Mouse (Mus musculus) pancreas, adult 10 weeks (tissue): ENCODE results near the gene Olfr1359. TPM values are rescaled to one million over a fixed set of nuclear protein-coding genes. Genes with fewer than 3 reads are reported as not detected.

Experiments used
- polyA plus RNA-seq: library from polyadenylated mRNA; stranded (reverse); fragments of 350-450 nt; fragmentation: Illumina TruSeq; extraction: RNeasy Lipid Tissue Mini Kit (QIAGEN cat#74804); gene quantifications from one replicate; pipeline ENCODE4 v1.2.3, GENCODE M21; 2015; ENCODE audit warnings: low read depth, low replicate concordance; ENCODE audit not compliant: insufficient read depth

Olfr1359 gene
- polyA plus RNA-seq: not detected

DNA sequence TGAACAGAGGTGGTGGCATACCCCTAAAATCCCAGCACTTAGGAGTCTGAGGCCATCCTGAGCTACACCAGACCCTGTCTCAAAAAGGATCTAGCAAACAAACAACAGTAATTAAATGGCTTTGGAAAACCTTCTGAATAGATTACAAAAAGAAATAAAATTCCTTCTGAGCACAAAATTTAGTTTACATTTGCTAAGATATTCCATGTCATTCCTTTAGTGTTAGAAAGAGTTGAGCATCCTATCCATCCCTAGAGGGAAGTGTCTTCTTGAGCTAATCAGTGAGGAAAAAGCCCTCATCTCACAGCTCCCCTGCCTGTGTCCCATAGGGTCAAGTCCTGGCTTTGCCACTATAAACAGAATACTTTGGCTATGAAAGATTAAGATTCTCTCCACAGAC lies at the start of gene Olfr1359:
TSS of gene Olfr1359 (plus strand) at position 301 of the 400 bp plus-strand sequence.

DNA sequence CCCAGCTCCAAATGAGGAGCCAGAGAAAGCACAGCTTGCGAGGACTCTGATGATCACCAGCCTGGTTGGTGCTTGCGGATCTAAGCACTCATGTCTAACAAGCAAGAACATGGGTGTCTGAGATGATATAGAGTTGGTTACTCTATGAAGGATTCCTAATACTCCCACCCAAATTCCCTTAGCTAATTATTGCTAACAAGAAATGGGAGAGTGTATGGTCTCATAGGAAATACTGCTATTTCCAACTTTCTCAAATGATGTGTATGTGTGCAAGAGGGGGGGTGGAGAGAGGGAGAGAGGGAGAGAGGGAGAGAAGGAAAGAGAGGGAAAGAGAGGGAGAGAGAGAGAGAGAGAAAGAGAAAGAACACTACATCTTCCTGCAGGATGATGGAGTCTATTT lies 34.6 kb upstream of the Olfr1359 start, which contains the start of gene Olfr1361:
TSS of gene Olfr1361 (minus strand) at position 101 of the 400 bp plus-strand sequence.

GRCm38 (mm10) chr13:21677305-21677704 lies 20.6 kb upstream of the Olfr1359 start, which contains the start of gene Olfr1360:
TSS of gene Olfr1360 (minus strand) at chr13:21677405.

DNA sequence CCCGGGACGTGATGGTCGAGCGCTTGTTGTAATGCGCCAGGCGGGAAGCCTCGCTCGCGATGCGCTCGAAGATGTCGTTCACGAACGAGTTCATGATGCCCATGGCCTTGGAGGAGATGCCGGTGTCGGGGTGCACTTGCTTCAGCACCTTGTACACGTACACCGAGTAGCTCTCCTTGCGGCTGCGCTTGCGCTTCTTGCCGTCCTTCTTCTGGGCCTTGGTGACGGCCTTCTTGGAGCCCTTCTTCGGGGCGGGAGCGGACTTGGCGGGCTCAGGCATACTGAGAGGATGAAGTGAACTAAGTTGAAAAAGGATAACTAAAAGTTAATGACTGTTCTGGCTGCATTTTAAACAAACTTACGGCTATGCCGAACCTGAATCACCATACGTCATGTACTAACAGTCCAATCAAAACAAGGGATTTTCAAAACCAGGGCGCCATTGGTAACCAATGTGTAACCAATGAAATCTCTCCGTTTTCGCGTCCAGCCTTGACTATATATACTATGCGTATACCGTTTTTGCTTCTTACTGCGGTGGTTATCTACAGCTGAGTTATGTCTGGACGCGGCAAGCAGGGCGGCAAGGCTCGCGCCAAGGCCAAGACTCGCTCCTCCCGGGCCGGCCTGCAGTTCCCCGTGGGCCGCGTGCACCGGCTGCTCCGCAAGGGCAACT lies 18.1 kb downstream of the Olfr1359 start, which contains the start of the genes Hist1h2bl and Hist1h2ai:
TSS of gene Hist1h2bl (minus strand) at position 280 of the 676 bp plus-strand sequence.
TSS of gene Hist1h2ai (plus strand) at position 559 of the 676 bp plus-strand sequence.

GRCm38 (mm10) chr13:21717397-21718357 lies 19.8 kb downstream of the Olfr1359 start, which contains the start of gene Hist1h3h:
TSS of gene Hist1h3h (plus strand) at chr13:21717659.

DNA sequence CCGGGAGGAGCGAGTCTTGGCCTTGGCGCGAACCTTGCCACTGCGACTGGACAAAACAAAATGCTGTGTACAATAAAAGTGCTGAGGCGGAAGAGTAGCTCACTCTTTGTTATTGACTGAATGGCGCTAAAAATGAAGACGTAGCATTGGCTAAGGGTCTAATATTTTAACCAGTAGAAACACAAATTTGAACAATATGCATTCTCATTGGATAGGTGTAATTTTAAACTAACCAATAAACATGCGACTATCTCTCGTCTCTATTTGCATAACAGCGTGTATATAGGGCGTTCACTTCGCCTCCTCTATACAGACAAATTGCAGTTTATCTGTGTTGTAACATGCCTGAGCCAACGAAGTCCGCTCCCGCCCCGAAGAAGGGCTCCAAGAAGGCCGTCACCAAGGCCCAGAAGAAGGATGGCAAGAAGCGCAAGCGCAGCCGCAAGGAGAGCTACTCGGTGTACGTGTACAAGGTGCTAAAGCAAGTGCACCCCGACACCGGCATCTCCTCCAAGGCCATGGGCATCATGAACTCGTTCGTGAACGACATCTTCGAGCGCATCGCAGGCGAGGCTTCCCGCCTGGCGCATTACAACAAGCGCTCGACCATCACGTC lies 24.0 kb downstream of the Olfr1359 start, which contains the start of gene Hist1h2bm:
TSS of gene Hist1h2bm (plus strand) at position 288 of the 616 bp plus-strand sequence.

DNA sequence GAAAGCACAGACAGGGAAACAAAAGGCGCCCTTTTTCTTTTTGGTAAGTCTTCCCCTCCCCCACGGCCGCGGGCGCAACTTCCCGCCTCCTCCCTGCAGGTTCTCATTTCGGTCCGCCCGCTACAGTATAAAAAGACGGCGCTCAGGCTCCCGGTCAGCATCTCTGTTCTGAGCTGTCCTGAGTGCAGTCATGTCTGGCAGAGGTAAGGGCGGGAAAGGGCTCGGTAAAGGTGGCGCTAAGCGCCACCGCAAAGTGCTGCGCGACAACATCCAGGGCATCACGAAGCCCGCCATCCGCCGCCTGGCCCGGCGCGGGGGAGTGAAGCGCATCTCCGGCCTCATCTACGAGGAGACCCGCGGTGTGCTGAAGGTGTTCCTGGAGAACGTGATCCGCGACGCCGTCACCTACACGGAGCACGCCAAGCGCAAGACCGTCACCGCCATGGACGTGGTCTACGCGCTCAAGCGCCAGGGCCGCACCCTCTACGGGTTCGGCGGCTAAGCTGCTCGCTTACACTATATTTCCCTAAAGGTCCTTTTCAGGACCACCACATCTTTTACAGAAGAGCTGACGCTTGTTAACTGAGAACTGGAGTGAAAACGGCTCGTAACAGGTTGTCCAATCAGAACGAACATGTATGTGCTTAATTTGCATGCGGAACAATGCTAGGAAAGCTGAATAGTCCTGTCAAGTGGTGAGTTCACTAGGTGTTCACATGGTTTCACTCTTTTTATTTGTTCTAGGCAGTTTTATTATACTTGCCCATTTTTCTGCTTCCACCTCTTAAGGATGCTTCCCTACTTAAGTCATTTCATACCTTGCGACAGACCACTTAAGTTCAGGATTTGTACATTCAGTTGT lies 37.2 kb downstream of the Olfr1359 start, which contains the start of gene Hist1h4j:
TSS of gene Hist1h4j (plus strand) at position 159 of the 862 bp plus-strand sequence.

GRCm38 (mm10) chr13:21750159-21751017 lies 52.5 kb downstream of the Olfr1359 start, which contains the start of gene Hist1h4k:
TSS of gene Hist1h4k (minus strand) at chr13:21750505.

GRCm38 (mm10) chr13:21753524-21754285 lies 55.8 kb downstream of the Olfr1359 start, which contains the start of the genes Hist1h2ak and Hist1h2bn:
TSS of gene Hist1h2ak (minus strand) at chr13:21753827.
TSS of gene Hist1h2bn (plus strand) at chr13:21754123.

Other genes with a start within 250 kb of the Olfr1359 start
- 20.8 TPM for gene Zscan26, start 244.4 kb upstream of the Olfr1359 start, polyA plus RNA-seq
- gene Nkapl, start 229.6 kb upstream of the Olfr1359 start, polyA plus RNA-seq: not detected
- 0.92 TPM for gene Zkscan4, start 219.2 kb upstream of the Olfr1359 start, polyA plus RNA-seq
- gene Gm10065, start 218.7 kb upstream of the Olfr1359 start, polyA plus RNA-seq: not detected
- gene AK157302, start 202.9 kb upstream of the Olfr1359 start, polyA plus RNA-seq: not detected
- gene Gm11273, start 196.7 kb upstream of the Olfr1359 start, polyA plus RNA-seq: not detected
- gene Zkscan8, start 167.0 kb upstream of the Olfr1359 start, polyA plus RNA-seq: 2.1 TPM
- not detected for gene Olfr1366, start 155.3 kb upstream of the Olfr1359 start, polyA plus RNA-seq
- not detected for gene Olfr1535, start 138.2 kb upstream of the Olfr1359 start, polyA plus RNA-seq
- not detected for gene Olfr1364, start 116.4 kb upstream of the Olfr1359 start, polyA plus RNA-seq
- not detected for gene Olfr1362, start 84.1 kb upstream of the Olfr1359 start, polyA plus RNA-seq
- gene Olfr11, start 55.6 kb upstream of the Olfr1359 start, polyA plus RNA-seq: not detected
- gene Olfr1361, start 34.7 kb upstream of the Olfr1359 start, polyA plus RNA-seq: not detected
- not detected for gene Olfr1360, start 20.7 kb upstream of the Olfr1359 start, polyA plus RNA-seq
- gene Hist1h2bl, start 18.0 kb downstream of the Olfr1359 start, polyA plus RNA-seq: not detected
- not detected for gene Hist1h2ai, start 18.3 kb downstream of the Olfr1359 start, polyA plus RNA-seq
- not detected for gene Hist1h3h, start 19.5 kb downstream of the Olfr1359 start, polyA plus RNA-seq
- not detected for gene Hist1h2bm, start 23.9 kb downstream of the Olfr1359 start, polyA plus RNA-seq
- not detected for gene Hist1h4j, start 37.0 kb downstream of the Olfr1359 start, polyA plus RNA-seq
- not detected for gene Hist1h4k, start 52.4 kb downstream of the Olfr1359 start, polyA plus RNA-seq
- not detected for gene Hist1h2ak, start 55.7 kb downstream of the Olfr1359 start, polyA plus RNA-seq
- not detected for gene Hist1h2bn, start 56.0 kb downstream of the Olfr1359 start, polyA plus RNA-seq
- not detected for gene Hist1h1b, start 82.5 kb downstream of the Olfr1359 start, polyA plus RNA-seq
- gene Hist1h3i, start 85.3 kb downstream of the Olfr1359 start, polyA plus RNA-seq: not detected
- gene Hist1h2an, start 89.1 kb downstream of the Olfr1359 start, polyA plus RNA-seq: not detected
- not detected for gene Hist1h2bp, start 89.3 kb downstream of the Olfr1359 start, polyA plus RNA-seq
- not detected for gene Hist1h2bq, start 112.1 kb downstream of the Olfr1359 start, polyA plus RNA-seq
- gene Hist1h2ao, start 112.4 kb downstream of the Olfr1359 start, polyA plus RNA-seq: not detected
- not detected for gene Hist1h4m, start 113.6 kb downstream of the Olfr1359 start, polyA plus RNA-seq
- gene Hist1h4n, start 134.1 kb downstream of the Olfr1359 start, polyA plus RNA-seq: not detected
- gene Hist1h2ap, start 135.4 kb downstream of the Olfr1359 start, polyA plus RNA-seq: not detected
- 0.76 TPM for gene Hist1h2br, start 135.6 kb downstream of the Olfr1359 start, polyA plus RNA-seq
- gene Zfp184, start 247.0 kb downstream of the Olfr1359 start, polyA plus RNA-seq: 1.2 TPM